Mouse (Mus musculus): ENCODE measurements at regions not wholly inside any gene's neighbourhood (a gene's known extent, or its start where the extent isn't known, plus 50 kb on each side); places are given as distances from the start of the nearest gene placed in this dataset.

DNA sequence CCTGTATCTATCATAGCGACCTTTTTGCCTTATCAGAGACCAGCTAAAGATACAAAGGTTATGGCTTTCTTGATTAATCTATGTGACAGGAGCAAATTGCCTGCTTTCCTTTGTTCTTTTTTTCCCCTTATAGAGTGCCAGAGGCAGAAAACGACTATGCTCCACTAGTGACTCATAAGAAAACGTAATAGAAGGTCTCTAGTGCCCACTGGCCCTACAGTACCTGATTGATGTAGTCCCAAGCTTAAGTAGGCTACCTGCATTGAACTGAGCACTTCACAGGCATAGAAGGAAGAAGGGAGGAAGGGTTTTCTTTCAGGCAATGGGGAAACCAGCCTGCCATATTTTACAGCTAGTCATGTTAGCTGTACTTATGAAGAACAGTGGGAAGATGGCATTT is 116.0 kb upstream of the Tusc1 start:
- no peak for DNase-seq (ENCODE audit: low spot score in 2 of 2)

DNA sequence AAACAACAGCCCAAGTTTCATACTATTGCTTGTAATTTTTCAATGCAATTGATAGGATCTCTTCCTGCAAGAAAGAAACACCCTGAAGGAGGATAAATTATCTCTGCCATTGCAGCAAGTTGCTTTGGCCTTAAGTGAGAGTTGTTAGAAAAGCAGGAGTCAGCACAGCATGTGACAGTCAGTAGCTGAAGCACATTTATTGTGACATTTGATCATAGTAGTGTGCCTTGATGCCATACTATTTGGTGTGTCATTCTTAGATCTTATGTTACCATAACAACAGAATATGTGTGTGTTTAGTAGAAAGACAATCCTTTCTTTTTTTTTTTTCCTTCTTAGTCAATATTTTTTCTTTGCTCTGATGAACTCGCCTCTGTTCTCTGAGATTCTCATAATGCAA is 115.5 kb upstream of the Tusc1 start:
- DNase-seq (ENCODE audit: low spot score in 2 of 2) = no peak

DNA sequence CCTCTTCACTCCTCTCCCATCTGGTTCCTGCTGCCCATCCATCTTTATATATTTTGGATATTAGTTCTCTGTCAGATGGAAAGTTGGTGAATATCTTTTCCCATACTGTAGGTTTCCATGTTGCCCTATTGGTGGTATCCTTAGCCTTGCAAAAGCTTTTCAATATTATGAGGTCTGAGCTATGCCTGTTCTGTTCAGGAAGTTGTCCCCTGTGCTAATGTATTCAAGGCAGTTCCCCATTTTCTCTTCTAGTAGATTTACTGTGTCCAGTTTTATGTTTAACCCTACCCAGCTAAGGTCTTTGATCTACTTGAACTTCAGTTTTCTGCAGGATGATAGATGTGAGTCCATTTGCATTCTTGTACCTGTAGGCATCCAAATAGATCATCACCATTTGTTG is 109.4 kb upstream of the Tusc1 start:
- DNase-seq (ENCODE audit: low spot score in 2 of 2) = no peak

DNA sequence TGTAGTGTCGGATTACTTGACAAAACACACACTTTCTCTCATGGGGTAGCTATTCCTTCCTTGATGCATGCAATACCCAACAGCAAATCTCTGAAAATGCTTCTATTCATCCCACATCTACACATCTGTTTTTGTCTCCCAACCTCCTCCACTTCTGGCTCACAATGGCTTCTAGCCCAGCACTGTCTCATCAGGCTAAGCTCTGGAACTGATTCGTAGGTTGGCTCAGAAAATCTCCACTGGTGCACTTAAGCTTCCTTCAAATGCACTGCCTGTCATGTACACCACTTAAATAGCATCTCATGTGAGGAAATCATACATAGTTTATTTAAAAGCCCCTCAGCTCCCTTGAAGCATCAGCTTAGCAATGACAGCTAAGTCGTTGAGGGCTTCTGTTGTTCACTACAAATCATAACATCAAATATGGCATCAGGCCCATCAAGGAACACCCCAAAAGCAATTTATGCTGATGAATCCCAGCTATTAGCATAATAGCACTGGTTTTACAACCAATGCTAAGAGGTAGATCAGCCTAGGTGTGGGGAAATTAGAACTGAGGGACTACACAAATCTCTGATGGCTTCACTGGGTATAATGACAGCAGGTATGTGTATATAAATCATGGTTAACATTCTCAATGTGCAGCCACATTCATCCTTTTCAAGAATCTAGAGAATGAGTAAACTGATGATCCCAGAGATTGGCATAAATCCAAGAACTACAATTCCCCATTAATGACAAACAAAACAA is 103.5 kb upstream of the Tusc1 start:
- no peak for DNase-seq (ENCODE audit: low spot score in 2 of 2)

DNA sequence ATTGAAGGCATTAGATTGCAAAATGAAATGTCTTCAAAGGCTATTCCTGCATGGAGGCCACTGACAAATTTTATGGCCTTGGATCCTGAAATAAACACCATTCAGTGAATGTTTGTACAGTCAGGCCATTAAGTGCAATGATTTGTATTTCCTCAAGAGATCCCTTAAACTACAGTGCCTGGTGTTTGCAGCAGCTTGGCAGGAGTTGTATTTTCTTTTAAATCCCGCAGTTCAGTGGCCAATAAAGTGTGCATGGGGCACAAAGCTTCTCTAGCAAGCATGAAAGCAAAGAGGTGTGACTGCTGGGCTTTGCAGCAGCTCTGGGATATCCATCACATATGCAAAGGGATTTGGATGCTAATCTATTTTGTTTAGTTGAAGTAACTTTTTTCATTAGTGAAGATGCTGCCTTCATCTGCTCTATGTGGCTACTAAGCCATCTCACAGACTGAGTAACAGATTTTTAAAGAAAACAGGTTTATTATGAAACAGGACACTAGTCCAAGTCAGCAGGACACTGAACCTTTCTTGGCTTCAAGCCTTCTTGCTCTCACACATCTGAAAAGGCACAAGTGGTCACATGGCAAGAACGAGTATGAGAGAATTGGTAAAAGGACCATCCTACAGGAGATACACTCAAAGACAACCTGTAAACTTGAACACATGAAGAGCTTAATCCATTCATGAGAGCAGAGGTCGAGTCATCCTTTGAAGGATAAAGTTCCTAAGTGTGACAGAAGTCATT is 102.2 kb upstream of the Tusc1 start:
- no peak for DNase-seq (ENCODE audit: low spot score in 2 of 2)

DNA sequence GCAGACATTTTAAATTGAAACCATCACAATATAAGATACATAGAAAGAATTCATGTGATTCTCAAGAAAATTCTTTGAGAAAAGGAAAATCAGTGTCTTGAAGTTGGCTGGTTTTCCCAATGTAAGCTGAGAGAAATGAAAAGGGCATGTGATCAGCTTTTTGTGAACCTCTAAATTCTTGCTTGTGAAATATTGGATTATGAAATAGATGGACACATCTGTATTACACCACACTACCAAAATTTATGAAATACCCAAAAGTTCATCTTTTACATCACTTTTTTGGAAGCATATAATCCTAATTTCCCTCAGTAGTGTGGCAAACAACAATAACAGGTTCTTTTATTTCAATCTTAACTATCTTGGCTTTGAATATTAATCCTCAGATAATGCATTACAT is 77.4 kb upstream of the Tusc1 start:
- DNase-seq (ENCODE audit: low spot score in 2 of 2) = no peak

DNA sequence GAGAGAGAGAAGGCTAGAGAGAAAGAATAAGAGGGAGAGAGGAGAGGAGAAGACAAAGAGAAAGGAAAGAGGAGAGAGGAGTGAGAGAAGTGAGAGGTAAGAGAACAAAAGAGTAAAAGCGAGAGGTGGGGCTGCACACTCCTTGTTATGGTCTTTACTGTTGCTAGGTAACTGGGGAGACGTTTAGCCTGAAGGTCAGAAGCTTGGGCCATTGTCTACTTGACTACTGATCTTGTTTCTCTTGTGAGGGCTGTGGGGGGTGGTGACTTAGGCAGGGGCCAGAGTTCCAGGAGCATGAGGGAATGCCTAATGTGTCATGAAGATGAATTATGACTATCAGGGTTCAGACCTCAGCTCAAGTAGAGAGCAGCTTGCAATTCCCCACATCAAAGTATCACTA is 71.6 kb upstream of the Tusc1 start:
- DNase-seq (ENCODE audit: low spot score in 2 of 2) = no peak

DNA sequence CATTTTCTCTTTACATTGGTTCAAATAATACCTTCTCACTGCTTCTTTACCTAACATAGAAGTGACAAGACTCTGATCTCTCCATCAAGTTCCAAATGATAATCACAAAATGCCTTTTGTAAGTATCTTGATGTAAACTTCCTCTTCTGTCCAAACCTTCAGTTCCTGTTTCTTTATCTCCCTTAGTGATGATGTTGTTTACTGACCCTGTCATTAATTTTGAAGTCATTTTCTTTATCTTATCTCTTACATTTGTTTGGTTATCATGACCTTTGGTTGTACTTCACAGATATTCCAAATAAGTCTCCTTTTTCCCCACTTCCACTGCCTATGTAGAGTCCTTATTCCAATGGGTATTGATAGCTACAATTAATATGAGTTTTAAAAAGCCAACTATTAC is 65.3 kb upstream of the Tusc1 start:
- no peak for DNase-seq (ENCODE audit: low spot score in 2 of 2)

All from frontal cortex, postnatal 36 days (tissue).